Mouse (Mus musculus) olfactory bulb, adult 2 months (tissue): Measurements from ENCODE around the gene Sgms1. TPM values are rescaled to one million over a fixed set of nuclear protein-coding genes. Genes with fewer than 3 reads are reported as not detected.
"Not testable (repeated sequence)": the region's sequence is repeated elsewhere in the genome, so short reads cannot be mapped to it uniquely, and the experiment has no call there.

Experiments
- H3K27ac ChIP-seq: fragments of 200-500 bp; 2 replicates; pipeline ENCODE4 v1.5.1; 2012; ENCODE audit warnings: low read depth, low read length; ENCODE audit not compliant: insufficient read depth
- H3K4me1 ChIP-seq: fragments of 200-500 bp; 2 replicates; pipeline ENCODE4 v1.6.1; 2012; ENCODE audit warnings: low read length; ENCODE audit not compliant: control insufficient read depth, insufficient read depth
- H3K4me3 ChIP-seq: fragments of 200-500 bp; 2 replicates; pipeline ENCODE4 v1.5.1; 2012; ENCODE audit warnings: mild to moderate bottlenecking, low read depth, low read length, moderate library complexity; ENCODE audit not compliant: insufficient read depth
- CTCF ChIP-seq: fragments of 200-500 bp; IDR thresholded peaks from 2 replicates; pipeline ENCODE4 v1.5.1; 2012; ENCODE audit warnings: low read depth, mild to moderate bottlenecking, low read length, moderate library complexity; ENCODE audit not compliant: insufficient read depth
- POLR2A ChIP-seq: fragments of 200-500 bp; IDR thresholded peaks from 2 replicates; pipeline ENCODE4 v1.6.1; 2012; ENCODE audit warnings: mild to moderate bottlenecking, low read depth, low read length, moderate library complexity; ENCODE audit not compliant: insufficient read depth
- WGBS: fragments of 180-500 bp; shearing (Covaris S2); methylation state at CpG from one replicate; pipeline ENCODE4 v1.1.7; 2018; 5-methylcytosine and 5-hydroxymethylcytosine counted together
- polyA plus RNA-seq: library from polyadenylated mRNA; stranded (reverse); fragments of >200 nt; gene quantifications from 2 replicates; pipeline ENCODE4 v1.2.4, GENCODE M21; 2012; ENCODE audit warnings: low replicate concordance; ENCODE audit not compliant: missing spikeins, insufficient read depth, insufficient read length

Gene Sgms1
- polyA plus RNA-seq, 1 experiment = not detected

- WGBS = 89% methylated on average over 6 of the region's 6 CpGs
- Histone ChIP-seq H3K4me1 (no peaks in the 10 kb centered on the region), H3K27ac (no peak overlapping the region), H3K4me3 (no peak overlapping the region)
- TF ChIP-seq POLR2A (no peak), CTCF (no peak)
Measured at GRCm38 (mm10) chr19:32157045-32157444, 232.5 kb downstream of the Sgms1 start.

GRCm38 (mm10) chr19:32152529-32152928 lies 237.0 kb downstream of the Sgms1 start:
- TF ChIP-seq CTCF (no peak), POLR2A (no peak)
- Histone ChIP-seq H3K4me1 (no peaks in the 10 kb centered on the region), H3K4me3 (no peak overlapping the region), H3K27ac (no peak overlapping the region)
- 81% methylated on average over 6 of the region's 6 CpGs for WGBS

- TF ChIP-seq POLR2A = no peak
- no peak for TF ChIP-seq CTCF
- no peak overlapping the region for H3K27ac ChIP-seq
- 85% methylated on average over 5 of the region's 5 CpGs for WGBS
Measured at GRCm38 (mm10) chr19:32148710-32149109, 240.8 kb downstream of the Sgms1 start.

GRCm38 (mm10) chr19:32142383-32142782 lies 247.1 kb downstream of the Sgms1 start:
- Histone ChIP-seq H3K4me3 (no peak overlapping the region), H3K27ac (no peak overlapping the region), H3K4me1 (no peaks in the 10 kb centered on the region)
- WGBS = 87% methylated on average over 6 of the region's 6 CpGs
- no peak for TF ChIP-seq POLR2A
- no peak for TF ChIP-seq CTCF

More at GRCm38 (mm10) chr19:32148710-32149109, 240.8 kb downstream of the Sgms1 start:
- Histone ChIP-seq H3K4me1 (no peaks in the 10 kb centered on the region), H3K4me3 (no peak overlapping the region)

DNA sequence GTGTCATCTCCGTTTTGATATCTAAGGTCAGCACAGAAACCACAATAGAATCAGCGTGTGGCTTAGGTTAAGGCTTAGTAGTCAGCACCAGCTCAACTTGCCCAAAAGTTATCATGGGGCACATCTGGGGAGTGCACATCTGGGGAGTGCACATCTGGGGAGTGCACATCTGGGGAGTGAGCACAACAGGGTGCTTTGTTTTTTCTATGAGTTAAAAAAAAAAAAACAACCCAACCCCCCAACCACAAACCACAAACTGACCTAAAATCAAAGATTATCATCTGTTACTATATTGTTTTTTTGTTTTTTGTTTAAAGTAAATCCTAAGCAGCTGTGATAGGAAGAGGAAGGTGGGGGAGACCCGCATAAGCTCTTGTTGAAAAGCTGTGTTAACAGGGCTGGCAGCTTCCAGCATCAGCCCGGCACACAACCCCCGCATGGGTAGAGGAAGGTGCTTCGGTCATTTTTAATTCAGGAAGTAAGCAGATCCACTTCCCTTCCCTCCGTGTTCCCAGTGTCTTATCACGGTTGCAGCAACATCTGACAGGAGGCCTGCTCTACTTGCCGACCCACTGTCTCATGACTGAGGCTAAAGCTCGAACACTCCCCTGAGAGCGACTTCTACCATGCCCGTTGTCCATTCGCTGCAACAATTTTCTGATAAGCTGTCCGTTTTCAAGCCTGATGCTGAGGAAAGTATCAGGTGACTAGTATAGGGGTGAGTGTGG lies 251.0 kb downstream of the Sgms1 start:
- Histone ChIP-seq H3K27ac (no peak overlapping the region), H3K4me3 (no peak overlapping the region), H3K4me1 (peaks cover 4% of the 10 kb centered on the region)
- TF ChIP-seq POLR2A (no peak), CTCF (no peak)
- 86% methylated on average over 14 of the region's 14 CpGs for WGBS

- Histone ChIP-seq H3K4me1 (peaks cover 4% of the 10 kb centered on the region), H3K4me3 (no peak overlapping the region), H3K27ac (no peak overlapping the region)
- WGBS = 81% methylated on average over 5 of the region's 5 CpGs
- TF ChIP-seq POLR2A (no peak), CTCF (no peak)
Measured at GRCm38 (mm10) chr19:32137904-32138303, 251.6 kb downstream of the Sgms1 start.

DNA sequence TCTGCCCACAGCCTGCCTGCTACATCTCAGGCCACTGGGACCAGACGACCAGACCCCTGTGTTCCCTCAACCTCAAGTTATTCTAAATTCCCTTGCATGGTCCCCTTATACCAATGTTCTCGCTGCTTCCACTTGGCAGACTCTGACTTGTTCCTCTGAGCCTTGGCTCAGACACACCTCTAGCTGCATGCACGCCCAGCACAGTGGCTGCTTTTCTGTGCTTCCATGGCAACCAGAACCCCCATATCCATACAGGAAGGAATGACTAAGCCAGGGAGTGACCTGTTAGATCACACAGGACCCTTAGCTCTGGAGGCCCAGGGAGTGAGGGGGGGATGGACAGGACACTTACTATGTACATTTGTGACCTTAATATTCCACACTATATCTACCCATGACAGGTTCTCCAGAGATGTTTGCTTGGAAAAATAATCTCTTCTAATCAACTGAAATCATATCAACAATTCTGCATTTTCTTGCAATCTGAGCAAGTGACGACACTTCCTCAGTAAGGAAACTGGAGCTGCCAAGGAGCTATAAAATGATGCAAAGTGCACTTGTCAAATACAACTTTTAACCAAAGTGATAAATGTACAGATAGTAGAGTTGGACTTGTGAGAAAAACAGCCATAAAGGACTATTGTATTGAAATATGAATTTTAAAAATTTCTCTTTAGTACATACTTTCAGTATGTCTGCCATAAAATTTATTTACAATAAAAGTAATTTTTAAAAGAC lies 252.5 kb downstream of the Sgms1 start:
- 49% methylated on average over 4 of the region's 4 CpGs for WGBS
- no peak for TF ChIP-seq CTCF
- TF ChIP-seq POLR2A = no peak
- H3K4me3 ChIP-seq = no peak overlapping the region
- peaks cover 4% of the 10 kb centered on the region for H3K4me1 ChIP-seq
- no peak overlapping the region for H3K27ac ChIP-seq

- not testable (repeated sequence) for H3K4me3 ChIP-seq, H3K4me1 ChIP-seq, H3K27ac ChIP-seq
- WGBS = 89% methylated on average over 16 of the region's 17 CpGs
Measured at GRCm38 (mm10) chr19:32131707-32132488, 257.6 kb downstream of the Sgms1 start.

DNA sequence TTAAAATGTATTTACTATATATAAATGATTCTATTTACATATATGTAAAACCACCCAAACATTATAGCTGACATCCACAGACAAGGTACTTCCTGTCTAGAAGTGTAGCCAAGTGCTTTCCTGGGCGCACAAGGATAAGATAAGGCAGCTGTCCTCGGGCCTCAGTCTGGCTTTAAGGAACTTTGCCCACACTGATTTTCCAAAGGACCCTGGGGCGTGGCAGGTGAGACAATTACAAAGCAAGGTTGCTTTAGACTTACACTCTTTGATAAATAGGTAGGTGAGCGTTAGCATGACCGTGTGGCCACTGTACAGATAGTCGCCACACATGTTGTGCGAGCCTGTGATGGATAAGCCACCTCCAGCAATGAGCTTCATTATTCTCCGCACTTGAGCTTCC lies 260.2 kb downstream of the Sgms1 start:
- WGBS = 95% methylated on average over 8 of the region's 8 CpGs
- no peak for TF ChIP-seq POLR2A
- no peak for TF ChIP-seq CTCF

More for the DNA sequence above, 260.2 kb downstream of the Sgms1 start:
- no peaks in the 10 kb centered on the region for H3K4me1 ChIP-seq
- no peak overlapping the region for H3K4me3 ChIP-seq
- no peak overlapping the region for H3K27ac ChIP-seq
